Mouse (Mus musculus): ENCODE measurements around the gene Neurl4.
A peak's percentile ranks its signal among the peaks of the same experiment; 100 is the strongest.
"Not testable (repeated sequence)": the region's sequence is repeated elsewhere in the genome, so short reads cannot be mapped to it uniquely, and the experiment has no call there.

Neurl4 gene

GRCm38 (mm10) chr11:69900471-69901405 lies at the start of gene Neurl4, which contains the start of gene 2810408A11Rik:
Gene Neurl4, plus strand, starts transcription at chr11:69901072.
Gene 2810408A11Rik, minus strand, starts transcription at chr11:69900987.
- DNase-seq (ENCODE audit: low spot score), result peak; percentile 88

DNA sequence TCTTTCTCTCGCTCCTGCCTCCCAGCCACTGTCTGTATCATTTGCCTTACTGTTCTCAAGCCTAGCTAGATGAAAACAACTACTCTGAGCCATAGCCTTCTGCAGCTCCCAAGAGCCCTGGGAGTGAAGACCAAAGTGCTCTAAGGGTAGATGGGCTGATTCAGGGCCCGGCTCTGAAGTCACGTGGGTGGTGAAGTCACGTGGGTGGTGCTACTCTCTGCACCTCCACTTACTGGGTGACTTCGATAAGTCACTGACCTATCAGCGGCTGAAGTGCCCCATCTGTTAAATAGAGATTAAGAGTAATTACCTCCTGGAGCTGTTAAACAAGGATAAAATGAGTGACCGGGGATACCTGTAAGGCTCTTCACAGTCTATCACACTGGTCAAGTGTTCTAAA lies 46.9 kb upstream of the Neurl4 start:
- no peak for DNase-seq (ENCODE audit: low spot score)

GRCm38 (mm10) chr11:69854680-69855079 lies 46.2 kb upstream of the Neurl4 start:
- DNase-seq (ENCODE audit: low spot score), result no peak

- DNase-seq (ENCODE audit: low spot score), result no peak
These were observed 45.5 kb upstream of the Neurl4 start for GRCm38 (mm10) chr11:69855347-69855746.

DNA sequence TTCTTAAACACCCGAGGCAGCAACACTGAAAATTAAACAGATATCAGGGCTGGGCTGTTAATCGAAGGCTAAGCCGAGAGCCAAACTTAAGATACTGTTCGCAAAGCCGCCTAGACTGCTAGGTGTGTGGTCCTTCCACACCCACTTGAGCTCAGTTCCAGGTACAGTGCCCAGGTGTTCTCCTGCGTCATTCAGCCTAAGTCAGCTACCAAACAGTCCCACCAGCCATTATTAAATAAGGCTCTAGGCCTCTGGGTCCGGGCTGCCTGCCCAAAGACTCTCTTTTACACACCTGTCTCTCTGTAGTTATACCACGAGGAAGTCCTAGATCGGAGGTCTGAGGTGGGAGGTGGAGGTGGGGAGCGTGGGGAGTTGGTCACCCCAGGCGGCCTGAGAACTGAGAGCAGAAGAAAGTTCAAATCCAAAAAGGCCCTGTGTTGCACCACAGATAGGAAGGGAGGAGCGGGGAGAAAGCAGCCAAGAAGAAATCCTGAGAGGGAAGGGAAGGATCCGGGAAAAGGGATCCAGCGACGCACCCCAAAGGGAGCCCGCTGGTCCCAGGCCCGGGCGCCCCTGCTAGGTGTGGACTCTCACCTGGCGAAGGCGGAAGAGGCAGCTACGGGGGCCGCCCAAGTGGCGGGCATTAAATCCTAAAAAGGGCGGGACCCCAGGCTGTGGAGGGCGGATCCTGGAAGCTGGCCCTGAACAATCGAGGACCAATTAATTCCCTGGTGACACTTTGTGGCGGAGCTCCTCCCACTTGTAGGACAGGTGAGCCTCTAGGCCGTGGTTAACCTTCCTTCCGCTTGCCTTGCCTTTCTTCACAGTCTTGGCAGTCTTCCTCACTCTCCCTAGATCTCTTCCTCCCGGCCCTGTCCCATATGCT lies 42.5 kb upstream of the Neurl4 start, which contains the start of gene Tnk1:
Gene Tnk1, minus strand, starts transcription at position 618 of the 886 bp plus-strand sequence.
- no peak for DNase-seq (ENCODE audit: low spot score)

DNA sequence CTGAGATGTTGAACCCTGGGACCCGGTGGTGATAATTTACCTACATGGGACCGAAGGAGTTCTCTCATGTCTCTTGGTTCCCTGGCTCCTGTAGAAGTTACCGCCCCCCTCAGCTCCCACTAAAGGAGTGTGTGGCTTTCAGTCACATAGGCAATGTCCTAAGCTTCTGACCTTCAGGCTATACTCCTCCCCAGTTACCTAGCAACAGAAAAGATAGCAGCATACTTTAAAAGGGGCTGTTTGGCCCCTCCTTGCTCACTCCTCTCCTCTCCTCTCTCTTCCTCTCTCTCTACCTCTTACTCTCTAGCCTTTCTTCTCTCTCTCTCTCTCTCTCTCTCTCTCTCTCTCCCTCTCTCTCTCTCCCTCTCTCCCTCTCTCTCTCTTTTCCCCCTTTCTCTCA lies 37.1 kb upstream of the Neurl4 start:
- not testable (repeated sequence) for DNase-seq (ENCODE audit: low spot score)

- DNase-seq (ENCODE audit: low spot score), result no peak
These were observed 36.6 kb upstream of the Neurl4 start for GRCm38 (mm10) chr11:69864138-69864860.

- DNase-seq (ENCODE audit: low spot score), result no peak
These were observed 35.3 kb upstream of the Neurl4 start for GRCm38 (mm10) chr11:69865561-69865960.

DNA sequence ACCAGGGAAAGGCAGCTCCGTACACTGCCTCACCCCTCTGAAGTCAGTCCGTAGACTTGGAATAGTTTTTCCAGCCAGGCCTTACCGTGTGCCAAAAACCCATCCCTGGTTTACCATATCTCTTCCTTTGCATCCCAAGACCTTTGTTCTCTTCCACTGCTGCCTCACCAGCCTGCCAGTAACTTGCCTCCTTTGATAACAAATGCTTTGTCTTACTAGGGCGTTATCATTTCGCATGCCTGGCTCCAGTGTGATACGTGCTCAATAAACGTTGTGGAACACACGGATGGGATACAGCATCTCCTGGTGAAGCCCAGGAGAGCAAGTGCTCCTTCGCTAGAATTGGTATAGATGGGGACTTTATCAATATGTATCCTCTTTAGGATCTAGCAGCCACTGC lies 33.5 kb upstream of the Neurl4 start:
- no peak for DNase-seq (ENCODE audit: low spot score)

- no peak for DNase-seq (ENCODE audit: low spot score)
These were observed 30.4 kb upstream of the Neurl4 start for GRCm38 (mm10) chr11:69870289-69871069.

DNA sequence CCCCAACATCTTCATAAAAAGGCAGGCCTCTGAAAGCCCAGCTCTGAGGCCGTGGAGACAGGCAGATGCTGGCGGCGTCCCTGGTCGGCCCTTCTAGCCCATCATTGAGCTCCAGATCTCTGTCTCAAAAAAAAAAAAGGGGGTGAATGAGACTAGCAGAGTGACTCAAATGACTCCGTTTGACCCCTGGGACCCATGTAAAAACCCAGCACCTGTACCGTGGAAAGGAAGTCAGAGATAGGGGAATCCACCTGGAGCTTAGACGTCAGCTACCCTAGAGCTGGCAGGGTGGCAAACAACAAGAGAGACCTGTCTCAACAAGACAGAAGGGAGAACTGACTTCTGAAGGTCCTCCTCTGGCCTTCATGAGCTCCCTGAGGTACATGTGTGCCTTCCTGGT lies 29.1 kb upstream of the Neurl4 start:
- no peak for DNase-seq (ENCODE audit: low spot score)

GRCm38 (mm10) chr11:69872451-69872850 lies 28.4 kb upstream of the Neurl4 start:
- DNase-seq (ENCODE audit: low spot score), result no peak

GRCm38 (mm10) chr11:69876186-69876585 lies 24.7 kb upstream of the Neurl4 start:
- peak; percentile 43 for DNase-seq (ENCODE audit: low spot score)

DNA sequence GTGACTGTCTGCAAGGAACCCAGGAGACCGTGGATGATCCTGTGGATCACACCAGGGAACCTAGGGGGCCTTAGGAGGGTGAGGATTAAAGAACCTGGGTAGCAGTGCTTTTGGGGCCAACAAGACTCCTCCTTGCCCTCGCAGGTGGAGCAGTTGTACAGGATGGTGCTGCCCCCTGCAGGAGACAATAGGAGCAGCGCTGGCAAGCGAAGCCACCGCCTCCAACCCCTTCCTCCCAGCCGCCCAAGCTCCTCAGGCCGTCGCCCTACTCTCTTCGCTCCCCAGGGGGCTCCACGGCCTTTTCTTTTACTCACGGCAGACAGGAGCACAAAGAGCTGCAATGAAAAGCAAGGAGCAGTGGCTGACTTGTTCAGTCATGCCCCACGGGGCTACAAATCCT lies 24.0 kb upstream of the Neurl4 start:
- DNase-seq (ENCODE audit: low spot score), result peak; percentile 84

DNA sequence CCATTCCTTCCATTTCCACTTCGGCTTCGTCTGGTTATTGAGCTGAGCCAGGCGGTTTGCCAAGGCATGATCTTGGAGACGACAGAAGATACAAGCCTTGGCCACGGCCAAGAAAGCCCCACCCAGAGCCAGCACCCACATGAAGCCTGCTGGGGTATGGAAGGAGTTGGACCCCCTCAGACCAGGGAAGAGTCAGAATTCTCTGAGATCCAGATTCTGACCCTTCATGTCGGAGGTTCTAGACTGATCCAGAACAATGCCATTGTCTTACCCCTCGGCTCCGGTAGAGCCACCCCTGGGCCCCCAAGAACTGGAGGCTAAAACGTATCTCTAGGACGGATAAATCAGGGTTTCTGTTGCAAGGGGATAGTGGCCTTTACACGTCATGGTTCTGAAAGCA lies 23.0 kb upstream of the Neurl4 start, which contains the start of gene Tmem95:
Gene Tmem95, minus strand, starts transcription at position 141 of the 400 bp plus-strand sequence.
- no peak for DNase-seq (ENCODE audit: low spot score)

DNA sequence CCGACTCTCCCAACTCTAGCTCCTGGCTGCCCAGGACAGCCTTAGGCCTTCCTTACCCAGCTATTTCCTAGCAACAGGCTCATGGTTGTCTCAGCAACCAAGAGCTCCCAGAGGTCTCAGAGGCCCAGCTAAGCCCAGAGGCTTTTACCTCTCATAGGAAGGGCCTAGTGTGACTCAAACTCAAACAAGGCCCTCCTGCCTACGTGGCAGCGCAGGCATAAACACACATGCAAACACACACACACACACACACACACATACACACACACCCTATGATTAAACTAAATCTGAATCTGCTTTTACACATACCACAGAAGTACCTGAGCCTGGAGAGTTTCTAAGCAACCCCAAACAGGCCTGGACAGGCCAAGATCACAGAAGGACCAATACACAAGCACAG lies 22.5 kb upstream of the Neurl4 start:
- no peak for DNase-seq (ENCODE audit: low spot score)

DNA sequence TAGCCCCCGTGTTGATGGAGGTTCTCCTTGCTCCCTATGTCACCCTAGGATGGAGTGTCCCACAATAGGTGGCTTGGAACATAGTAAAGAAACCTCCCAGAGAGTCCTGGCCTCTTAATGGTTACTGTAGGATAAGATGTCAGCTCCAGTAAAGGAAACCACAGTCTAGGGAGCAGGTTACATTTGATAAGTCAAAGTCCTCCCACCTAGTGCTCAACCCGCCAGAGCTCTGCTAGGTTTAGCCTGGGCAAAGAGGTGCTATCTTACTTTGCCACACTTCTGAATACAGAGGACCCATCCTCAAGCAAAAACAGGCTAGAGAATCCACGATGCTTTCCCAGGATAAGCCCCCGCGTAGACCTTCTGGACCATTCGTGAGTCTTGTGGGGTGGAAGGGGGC lies 21.9 kb upstream of the Neurl4 start:
- no peak for DNase-seq (ENCODE audit: low spot score)

- no peak for DNase-seq (ENCODE audit: low spot score)
These were observed 21.2 kb upstream of the Neurl4 start for GRCm38 (mm10) chr11:69879711-69880110.

- DNase-seq (ENCODE audit: low spot score), result peak; percentile 46
These were observed 20.4 kb upstream of the Neurl4 start for GRCm38 (mm10) chr11:69880506-69880852.

GRCm38 (mm10) chr11:69880853-69881603 lies 19.8 kb upstream of the Neurl4 start, which contains the start of gene Kctd11:
Gene Kctd11, minus strand, starts transcription at chr11:69881406.
- DNase-seq (ENCODE audit: low spot score), result peak; percentile 83

Measured in layer of hippocampus, adult 11-12 months (tissue).